Mouse (Mus musculus) megakaryocyte progenitor cell, adult 5-6 weeks (primary cell): Measurements from ENCODE around the gene Mvp. TPM values are rescaled to one million over a fixed set of nuclear protein-coding genes. Genes with fewer than 3 reads are reported as not detected.
A peak's percentile ranks its signal among the peaks of the same experiment; 100 is the strongest.

Source experiments
- ATAC-seq: replicated peaks from 2 replicates; pipeline ENCODE4 v1.8.0; 2016; ENCODE audit warnings: mild to moderate bottlenecking, moderate TSS enrichment, inconsistent platforms; ENCODE audit not compliant: poor library complexity
- total RNA-seq, 2 experiments: library from RNA; stranded (forward) in 1 of 2; stranded (reverse) in 1 of 2; fragments of 157-497, 149-512 nt in 1 of 2; fragments of 200-1000 nt in 1 of 2; gene quantifications; 2 replicates each; pipeline versions ENCODE4 v1.2.3 to v1.2.4; 2015 to 2017

The Mvp gene
- total RNA-seq, 2 experiments from 2014 or later = 2.2 to 19.2 TPM

GRCm38 (mm10) chr7:127020031-127020430 lies 5.6 kb upstream of the Mvp start:
- ATAC-seq = no peak

- no peak for ATAC-seq
Observed at GRCm38 (mm10) chr7:127019306-127019960, 5.0 kb upstream of the Mvp start.

- no peak for ATAC-seq
Observed at GRCm38 (mm10) chr7:127018416-127019305, 4.2 kb upstream of the Mvp start.

- no peak for ATAC-seq
Observed at GRCm38 (mm10) chr7:127017950-127018345, 3.5 kb upstream of the Mvp start.

GRCm38 (mm10) chr7:127016971-127017949 lies 2.8 kb upstream of the Mvp start, which contains the start of gene Pagr1a:
Gene Pagr1a, minus strand, starts transcription at chr7:127017352.
- peak; percentile 62 for ATAC-seq

- peak; percentile 54 for ATAC-seq
Observed at GRCm38 (mm10) chr7:127016486-127016938, 2.1 kb upstream of the Mvp start.

GRCm38 (mm10) chr7:127016481-127016485 lies 1.9 kb upstream of the Mvp start, which contains the start of gene Pagr1b:
Gene Pagr1b, minus strand, starts transcription at chr7:127016484.
- no peak for ATAC-seq

- ATAC-seq = peak; percentile 18
Observed at GRCm38 (mm10) chr7:127016081-127016480, 1.7 kb upstream of the Mvp start.

- no peak for ATAC-seq
Observed at GRCm38 (mm10) chr7:127014993-127015392, 572 bp upstream of the Mvp start.

- no peak for ATAC-seq
Observed at GRCm38 (mm10) chr7:127013385-127013784, 1.0 kb downstream of the Mvp start.

- no peak for ATAC-seq
Observed at GRCm38 (mm10) chr7:127012845-127013244, 1.6 kb downstream of the Mvp start.

- no peak for ATAC-seq
Observed at GRCm38 (mm10) chr7:127012374-127012773, 2.0 kb downstream of the Mvp start.

GRCm38 (mm10) chr7:127011717-127012116 lies 2.7 kb downstream of the Mvp start:
- no peak for ATAC-seq

GRCm38 (mm10) chr7:127011051-127011450 lies 3.4 kb downstream of the Mvp start:
- no peak for ATAC-seq

- no peak for ATAC-seq
Observed at GRCm38 (mm10) chr7:127009307-127010085, 4.9 kb downstream of the Mvp start.

- ATAC-seq = peak; percentile 94
Observed at GRCm38 (mm10) chr7:127008239-127009019, 6.0 kb downstream of the Mvp start.

GRCm38 (mm10) chr7:127007313-127008024 lies 7.0 kb downstream of the Mvp start:
- no peak for ATAC-seq

GRCm38 (mm10) chr7:127004122-127004875 lies 10.1 kb downstream of the Mvp start:
- ATAC-seq = no peak

- ATAC-seq = no peak
Observed at GRCm38 (mm10) chr7:127003620-127004019, 10.8 kb downstream of the Mvp start.
